Mouse (Mus musculus) 416B (cell line): ENCODE data around the gene Nbea.
"Not testable (repeated sequence)": the region's sequence is repeated elsewhere in the genome, so short reads cannot be mapped to it uniquely, and the experiment has no call there.

Experiments used
- DNase-seq: peaks from one replicate; pipeline ENCODE4 v3.0.0; 2011; ENCODE audit warnings: low read depth

The Nbea gene

DNA sequence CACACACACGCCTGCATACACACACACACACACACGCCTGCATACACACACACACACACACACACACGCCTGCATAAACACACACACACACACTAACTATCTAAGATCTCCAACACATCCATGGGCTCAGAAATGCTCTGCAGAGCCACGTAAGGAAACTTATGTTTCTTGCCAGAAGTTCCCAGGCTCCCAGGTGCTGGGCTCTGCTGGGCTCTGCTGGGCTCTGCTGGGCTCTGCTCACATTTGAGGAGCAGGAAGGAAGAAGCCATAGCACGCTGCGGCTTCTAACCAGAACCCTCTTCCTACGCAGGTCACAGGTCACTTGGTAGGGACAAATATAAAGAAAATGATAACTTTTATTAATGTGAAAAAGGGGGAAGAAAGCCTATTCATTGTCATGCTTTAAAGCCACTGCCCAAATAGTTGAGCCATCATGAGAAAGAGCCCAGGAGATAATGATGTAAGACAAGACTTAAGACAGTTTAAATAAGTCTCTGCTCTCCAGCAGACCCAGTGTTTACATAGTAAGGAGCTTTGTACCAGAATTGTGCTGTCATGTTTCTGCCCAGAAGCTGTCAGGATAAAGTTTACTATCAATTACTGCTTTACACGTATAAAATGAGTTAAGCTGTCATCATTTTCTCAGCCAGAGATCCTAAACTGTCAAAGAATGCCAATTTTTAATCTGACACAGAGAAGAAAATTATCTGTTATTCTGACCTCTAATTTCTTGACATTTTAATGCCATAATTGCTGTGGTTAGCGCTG lies 521.6 kb downstream of the Nbea start:
- peak; percentile 71 for DNase-seq

GRCm38 (mm10) chr3:55660261-55660838 lies 523.2 kb downstream of the Nbea start:
- DNase-seq: peak; percentile 24

DNA sequence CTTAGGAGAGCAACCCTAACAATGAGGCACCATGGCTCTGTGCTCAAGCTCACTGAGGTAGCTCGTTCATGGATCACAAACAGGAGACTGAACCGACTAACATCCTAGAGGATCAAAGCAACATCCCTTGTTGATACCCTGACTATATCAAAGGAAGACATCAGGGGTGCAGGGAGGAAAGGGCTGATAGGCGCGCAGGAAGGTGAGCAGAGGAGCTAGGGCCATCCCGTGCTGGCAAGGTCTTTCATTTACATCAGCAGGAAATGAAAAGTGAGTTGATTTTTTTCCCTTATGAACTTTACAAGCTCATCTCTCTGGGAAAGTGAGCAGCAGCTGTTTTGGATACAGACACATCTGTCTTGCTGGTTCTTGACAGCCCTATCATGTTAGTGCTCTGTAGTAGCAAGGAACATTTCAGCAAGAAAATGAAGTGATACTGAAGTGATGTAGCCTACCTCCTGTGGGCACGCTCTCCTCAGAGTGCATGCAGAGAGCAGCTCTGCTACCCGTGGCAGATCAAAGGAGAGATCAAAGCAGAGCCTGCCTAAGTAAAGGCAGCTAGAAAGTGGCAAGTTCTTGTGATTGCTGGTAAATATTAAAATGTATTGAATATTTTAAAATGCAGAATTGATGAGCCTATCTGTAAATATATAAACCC lies 523.8 kb downstream of the Nbea start:
- no peak for DNase-seq

- peak; percentile 96 for DNase-seq
Measured at GRCm38 (mm10) chr3:55652321-55652720, 531.2 kb downstream of the Nbea start.

DNA sequence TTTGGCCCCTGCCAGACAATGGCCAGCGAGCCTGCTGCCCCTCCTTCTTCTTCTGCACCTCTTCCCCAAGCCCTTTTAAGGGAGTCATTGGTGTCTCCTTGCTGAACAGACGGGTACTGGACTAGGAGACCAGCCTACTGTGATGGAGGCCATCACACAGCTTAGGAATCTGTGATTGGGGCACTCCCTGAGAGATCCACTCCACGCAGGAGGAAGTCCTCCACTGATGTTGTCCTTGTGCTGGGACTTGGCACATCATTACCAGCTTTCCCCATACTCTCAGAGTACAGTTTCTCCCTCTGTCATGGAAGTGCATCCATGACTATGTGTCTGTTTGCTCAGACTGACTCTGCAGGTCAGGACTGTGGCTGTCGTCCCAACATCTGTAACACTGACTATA lies 531.6 kb downstream of the Nbea start:
- no peak for DNase-seq

GRCm38 (mm10) chr3:55649541-55649940 lies 534.0 kb downstream of the Nbea start:
- no peak for DNase-seq

- DNase-seq: no peak
Measured at GRCm38 (mm10) chr3:55648299-55648698, 535.2 kb downstream of the Nbea start.

GRCm38 (mm10) chr3:55647176-55647575 lies 536.3 kb downstream of the Nbea start:
- peak; percentile 6 for DNase-seq

DNA sequence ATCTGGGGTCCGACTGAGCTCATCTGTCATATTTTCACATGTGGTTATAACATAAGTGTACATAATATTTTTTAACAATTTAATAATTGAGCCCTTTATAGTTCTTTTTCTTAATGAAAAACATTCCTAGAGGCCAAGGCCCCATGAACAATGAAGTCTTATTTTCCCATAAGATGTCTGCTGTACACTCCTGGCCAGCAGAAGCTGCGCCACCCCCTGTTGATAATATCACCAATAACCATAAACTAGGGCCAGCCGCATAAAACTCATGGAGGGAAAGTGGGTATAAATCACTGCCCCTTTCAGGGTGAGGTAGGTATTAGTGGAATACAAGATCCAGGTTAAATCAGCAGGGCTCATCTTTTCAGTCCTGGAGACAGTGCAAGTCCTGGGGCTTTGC lies 537.1 kb downstream of the Nbea start:
- no peak for DNase-seq

- no peak for DNase-seq
Measured at GRCm38 (mm10) chr3:55644035-55644618, 539.4 kb downstream of the Nbea start.

DNA sequence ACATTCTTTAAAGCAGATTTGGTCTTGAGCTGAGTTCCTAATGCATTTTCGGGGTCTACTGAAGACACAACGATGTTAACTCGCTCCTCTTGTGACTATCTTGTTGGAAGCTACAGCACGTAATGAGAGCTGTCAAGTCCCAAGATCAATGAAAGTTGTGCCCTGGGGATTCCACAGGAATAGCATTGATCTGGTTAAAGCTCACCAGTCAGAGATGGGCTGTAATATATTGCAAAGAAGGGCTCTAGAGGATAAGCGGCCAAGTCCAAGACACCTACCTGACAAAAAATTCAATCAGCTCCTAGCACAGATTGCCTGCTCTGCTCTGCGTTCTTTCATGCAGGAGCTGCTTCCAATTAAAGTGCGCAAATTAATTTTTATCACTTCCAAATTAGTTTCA lies 545.8 kb downstream of the Nbea start:
- DNase-seq: no peak

DNA sequence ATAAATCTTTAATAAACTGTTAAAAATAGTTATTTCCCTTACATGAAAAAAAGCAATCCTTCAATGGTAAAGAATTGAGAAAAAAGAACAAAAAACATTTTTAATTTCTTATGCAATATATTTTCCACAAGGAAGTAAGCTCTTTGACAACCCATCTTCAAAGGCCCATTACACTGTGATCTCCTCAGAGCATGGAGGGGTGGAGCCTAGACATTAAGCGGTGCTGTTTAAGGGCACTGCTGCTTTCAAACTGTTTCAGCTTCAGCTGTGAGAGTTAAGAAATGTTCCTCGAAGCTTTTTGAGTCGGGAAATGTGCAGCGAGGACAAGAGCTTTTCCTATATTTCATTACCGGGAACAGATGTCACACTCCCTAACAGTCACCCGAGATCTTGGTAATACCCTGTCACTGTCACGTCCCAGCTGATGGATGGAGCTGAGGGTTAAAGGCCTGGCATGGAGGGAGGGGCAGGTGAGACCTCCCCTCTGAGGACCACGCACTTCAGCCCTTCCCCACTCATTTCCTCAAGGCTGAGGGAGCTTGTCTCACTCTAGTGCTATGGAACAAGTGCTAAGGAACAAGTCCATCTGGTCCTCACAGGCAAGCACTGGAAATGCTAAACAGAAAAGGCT lies 547.8 kb downstream of the Nbea start:
- DNase-seq: no peak

- DNase-seq: no peak
Measured at GRCm38 (mm10) chr3:55627054-55627453, 556.4 kb downstream of the Nbea start.

DNA sequence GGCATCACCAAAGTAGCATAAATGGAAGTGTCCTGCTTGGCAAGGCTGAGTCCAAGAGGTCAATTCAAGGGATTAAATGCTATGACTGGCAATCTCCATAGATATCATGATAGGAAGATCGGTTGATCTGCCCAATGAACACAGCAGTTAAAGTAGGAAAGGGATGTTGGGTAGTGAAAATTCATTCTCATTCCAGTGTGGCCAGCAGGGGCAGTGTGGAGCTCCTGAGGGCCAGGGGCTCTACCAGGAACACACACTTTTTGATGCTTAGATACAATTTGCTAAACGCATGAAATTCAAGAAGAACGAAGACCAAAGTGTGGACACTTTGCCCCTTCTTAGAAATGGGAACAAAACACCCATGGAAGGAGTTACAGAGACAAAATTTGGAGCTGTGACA lies 561.5 kb downstream of the Nbea start:
- DNase-seq: not testable (repeated sequence)

GRCm38 (mm10) chr3:55618396-55618795 lies 565.1 kb downstream of the Nbea start:
- DNase-seq: no peak

- no peak for DNase-seq
Measured at GRCm38 (mm10) chr3:55612459-55613115, 570.9 kb downstream of the Nbea start.

GRCm38 (mm10) chr3:55612023-55612422 lies 571.5 kb downstream of the Nbea start:
- DNase-seq: no peak

- no peak for DNase-seq
Measured at GRCm38 (mm10) chr3:55610191-55610590, 573.3 kb downstream of the Nbea start.

DNA sequence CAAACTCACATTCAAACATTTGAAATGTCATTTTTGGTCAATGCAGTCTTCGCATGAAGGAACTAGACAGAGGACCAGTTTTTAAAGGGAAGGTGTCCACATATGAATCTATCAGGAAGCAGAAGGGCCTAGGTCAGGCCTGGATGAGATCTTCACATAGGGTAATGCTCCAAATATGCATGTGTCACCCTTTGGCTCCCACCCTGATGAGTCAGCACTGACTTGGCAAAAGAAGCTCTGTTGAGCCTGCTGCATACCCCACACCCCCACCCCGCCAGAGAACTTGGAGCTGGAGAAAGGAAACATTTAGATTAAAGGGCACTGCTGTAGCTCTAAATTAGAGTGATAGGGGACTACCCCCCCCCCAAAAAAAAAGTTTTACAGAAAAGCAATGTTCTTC lies 583.2 kb downstream of the Nbea start:
- peak; percentile 57 for DNase-seq

DNA sequence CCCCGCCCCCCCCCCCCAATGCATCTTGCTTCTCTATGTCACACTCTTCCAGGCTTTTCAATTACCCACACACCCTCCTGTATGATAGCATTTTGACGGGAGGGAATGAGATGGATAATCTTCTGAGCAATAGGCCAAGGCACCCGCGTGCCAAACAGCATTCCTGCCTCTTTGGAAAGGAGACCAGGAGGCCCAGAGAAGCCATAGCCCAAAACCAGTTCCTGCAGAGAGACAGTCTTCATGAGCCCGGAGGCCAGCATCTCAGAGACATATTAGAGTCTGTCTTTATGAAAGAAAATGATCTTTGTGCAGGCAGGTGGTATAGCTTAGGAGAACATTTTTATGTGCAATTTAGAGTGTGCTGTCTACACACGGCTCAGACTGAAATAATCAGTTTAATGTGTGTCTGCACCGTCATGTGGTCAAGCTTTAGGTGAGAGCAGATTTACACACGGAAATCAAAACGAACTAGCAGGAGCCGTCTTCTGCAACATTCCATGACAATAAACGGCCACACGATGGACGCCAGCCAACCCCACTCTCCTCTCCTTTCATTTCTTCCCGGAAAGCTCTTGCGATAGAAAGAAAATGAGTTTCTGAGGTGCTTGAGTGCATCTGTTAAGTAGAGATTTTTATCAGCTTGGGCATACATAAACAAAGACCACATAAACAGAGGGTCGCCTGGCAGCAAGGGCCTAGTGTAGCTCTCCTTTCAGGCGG lies 584.0 kb downstream of the Nbea start:
- no peak for DNase-seq

GRCm38 (mm10) chr3:55598681-55599080 lies 584.8 kb downstream of the Nbea start:
- no peak for DNase-seq
